Mouse (Mus musculus) embryonic facial prominence, embryonic 11.5 days (tissue): ENCODE measurements around the gene Them7. TPM values are rescaled to one million over a fixed set of nuclear protein-coding genes. Genes with fewer than 3 reads are reported as not detected.
A peak's percentile ranks its signal among the peaks of the same experiment; 100 is the strongest.

Source experiments
- ATAC-seq: fragments of 200-750 bp; cut with Nextera tagmentation; replicated peaks from 2 replicates; pipeline ENCODE4 v1.8.0; 2017; ENCODE audit warnings: low read depth; ENCODE audit not compliant: insufficient number of reproducible peaks, low FRiP score, low TSS enrichment
- DNase-seq: peaks from one replicate; pipeline ENCODE4 v3.0.0-alpha.2; 2015; ENCODE audit warnings: low spot score
- H3K27ac ChIP-seq: fragments of 300-500 bp; sonication (generic); replicated peaks from 2 replicates; pipeline ENCODE4 v1.5.1; 2014; ENCODE audit warnings: mild to moderate bottlenecking, low read depth, low read length, control low read depth
- H3K27me3 ChIP-seq: fragments of 300-500 bp; sonication (generic); 2 replicates; pipeline ENCODE4 v1.6.1; 2014; ENCODE audit warnings: mild to moderate bottlenecking, low read length, moderate library complexity, mixed read lengths; ENCODE audit not compliant: control insufficient read depth, insufficient read depth
- H3K36me3 ChIP-seq: fragments of 300-500 bp; sonication (generic); replicated peaks from 2 replicates; pipeline ENCODE4 v1.6.1; 2014; ENCODE audit warnings: low read depth, mild to moderate bottlenecking, low read length, moderate library complexity, mixed read lengths; ENCODE audit not compliant: control insufficient read depth, insufficient read depth
- H3K4me1 ChIP-seq: fragments of 300-500 bp; sonication (generic); 2 replicates; pipeline ENCODE4 v1.6.1; 2014; ENCODE audit warnings: low read length, mixed read lengths; ENCODE audit not compliant: control insufficient read depth, insufficient read depth
- H3K4me2 ChIP-seq: fragments of 300-500 bp; sonication (generic); 2 replicates; pipeline ENCODE4 v1.6.1; 2014; ENCODE audit warnings: low read depth, mild to moderate bottlenecking, control low read depth, low read length, moderate library complexity
- H3K4me3 ChIP-seq: fragments of 300-500 bp; sonication (generic); 2 replicates; pipeline ENCODE4 v1.5.1; 2014; ENCODE audit warnings: low read depth, low read length, control low read depth
- H3K9ac ChIP-seq: fragments of 300-500 bp; sonication (generic); replicated peaks from 2 replicates; pipeline ENCODE4 v1.6.1; 2014; ENCODE audit warnings: mild to moderate bottlenecking, control low read depth, low read length
- H3K9me3 ChIP-seq: fragments of 300-500 bp; sonication (generic); replicated peaks from 2 replicates; pipeline ENCODE4 v1.6.1; 2016; ENCODE audit warnings: mild to moderate bottlenecking, low read length, inconsistent platforms, mixed read lengths; ENCODE audit not compliant: control insufficient read depth
- WGBS: fragments of 180-500 bp; shearing (Covaris S2); extraction: QIAGEN DNeasy Blood & Tissue Kit; methylation state at CpG from one replicate; pipeline ENCODE4 v1.1.7; 2014; 5-methylcytosine and 5-hydroxymethylcytosine counted together
- polyA plus RNA-seq: library from polyadenylated mRNA; unstranded; fragments of >200 nt; fragmentation: Nextera tagmentation; extraction: Ambion mirVana; gene quantifications from 2 replicates; pipeline ENCODE4 v1.2.1, GENCODE M21; 2014

Gene Them7
- polyA plus RNA-seq, 1 experiment from 2014 or later = 0.49 TPM

DNA sequence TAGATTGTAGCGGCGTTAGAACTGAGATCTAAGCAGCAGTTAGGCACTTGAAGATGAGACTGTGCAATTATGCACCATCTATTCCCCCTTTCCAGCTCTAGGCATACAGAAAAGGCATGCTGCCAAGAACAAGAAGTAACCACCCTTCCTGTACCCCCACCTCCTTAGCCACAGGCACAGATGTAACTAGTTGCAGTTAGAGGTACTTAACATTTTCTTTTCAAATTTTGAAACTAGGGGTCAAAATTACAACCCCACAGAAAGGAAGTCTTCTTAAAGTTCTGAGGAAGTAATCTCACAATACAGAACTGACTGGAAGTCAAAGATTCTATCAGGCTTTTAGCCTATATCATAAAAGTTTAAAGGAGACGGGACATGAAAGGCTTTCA, 861 bp downstream of the Them7 start:
- DNase-seq (no peak), ATAC-seq (no peak)
- Histone ChIP-seq H3K36me3 (no peaks in the 10 kb centered on the region), H3K27ac (no peak overlapping the region), H3K27me3 (no peaks in the 10 kb centered on the region), H3K4me2 (peak overlapping the region; percentile 80; the same call in 1 of the 2 replicates), H3K4me3 (no peak overlapping the region), H3K4me1 (no peaks in the 10 kb centered on the region), H3K9ac (no peak overlapping the region), H3K9me3 (no peaks in the 10 kb centered on the region)
- 40% methylated on average over 3 of the region's 3 CpGs for WGBS

GRCm38 (mm10) chr2:105226297-105226958, 2.3 kb downstream of the Them7 start:
- Histone ChIP-seq H3K9ac (no peak overlapping the region), H3K36me3 (no peaks in the 10 kb centered on the region), H3K9me3 (no peaks in the 10 kb centered on the region), H3K27ac (no peak overlapping the region), H3K4me2 (no peak overlapping the region), H3K27me3 (no peaks in the 10 kb centered on the region), H3K4me1 (no peaks in the 10 kb centered on the region), H3K4me3 (no peak overlapping the region)
- ATAC-seq (no peak), DNase-seq (no peak)
- 51% methylated on average over 7 of the region's 7 CpGs for WGBS

- Histone ChIP-seq H3K9ac (no peak overlapping the region), H3K4me2 (no peak overlapping the region), H3K4me3 (no peak overlapping the region), H3K4me1 (no peaks in the 10 kb centered on the region), H3K27me3 (no peaks in the 10 kb centered on the region), H3K9me3 (no peaks in the 10 kb centered on the region), H3K36me3 (no peaks in the 10 kb centered on the region), H3K27ac (no peak overlapping the region)
- ATAC-seq (no peak), DNase-seq (no peak)
- 77% methylated on average over 2 of the region's 2 CpGs for WGBS
These were observed 4.3 kb downstream of the Them7 start for GRCm38 (mm10) chr2:105228416-105228815.

DNA sequence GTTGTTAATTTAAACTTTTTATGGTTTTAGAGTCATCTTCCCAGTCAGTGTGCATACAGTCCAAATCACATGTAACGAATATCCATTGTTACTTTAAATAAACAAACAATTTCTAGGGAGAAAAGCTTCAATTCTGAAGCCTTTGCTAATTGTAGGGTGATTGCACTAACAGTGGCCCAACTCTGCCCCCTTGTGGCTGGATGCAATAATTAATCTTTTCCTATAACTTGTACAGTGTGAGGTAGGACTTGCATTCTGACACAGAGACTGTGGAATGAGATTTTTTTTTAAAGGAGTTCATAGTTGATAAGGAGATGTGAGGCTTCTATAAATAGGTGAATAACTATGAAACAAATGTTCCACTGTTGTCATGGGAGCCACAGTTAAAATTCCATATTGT, 6.2 kb downstream of the Them7 start:
- no peaks in the 10 kb centered on the region for H3K9me3 ChIP-seq
- no peaks in the 10 kb centered on the region for H3K36me3 ChIP-seq
- DNase-seq (peak; percentile 86), ATAC-seq (0 out of 2 replicates have a peak, but pooled peaks have one; percentile 3)
- H3K9ac ChIP-seq = no peak overlapping the region
- no peaks in the 10 kb centered on the region for H3K4me1 ChIP-seq
- H3K27ac ChIP-seq = no peak overlapping the region
- no peak overlapping the region for H3K4me2 ChIP-seq
- 0% methylated on average over 1 of the region's 1 CpGs for whole genome bisulfite sequencing
- H3K27me3 ChIP-seq = no peaks in the 10 kb centered on the region
- no peak overlapping the region for H3K4me3 ChIP-seq

- H3K4me3 ChIP-seq = no peak overlapping the region
- peak; percentile 57 for DNase-seq
- WGBS = 48% methylated on average over 4 of the region's 4 CpGs
- H3K9me3 ChIP-seq = no peaks in the 10 kb centered on the region
- no peak for ATAC-seq
- no peak overlapping the region for H3K27ac ChIP-seq
- no peak overlapping the region for H3K9ac ChIP-seq
- no peaks in the 10 kb centered on the region for H3K27me3 ChIP-seq
- no peak overlapping the region for H3K4me2 ChIP-seq
- no peaks in the 10 kb centered on the region for H3K36me3 ChIP-seq
- H3K4me1 ChIP-seq = no peaks in the 10 kb centered on the region; the same call in 1 of the 2 replicates
These were observed 8.3 kb downstream of the Them7 start for GRCm38 (mm10) chr2:105232386-105232785.

GRCm38 (mm10) chr2:105234278-105234677, 10.2 kb downstream of the Them7 start:
- Histone ChIP-seq H3K4me1 (no peaks in the 10 kb centered on the region; the same call in 1 of the 2 replicates), H3K4me3 (no peak overlapping the region), H3K36me3 (no peaks in the 10 kb centered on the region), H3K27ac (no peak overlapping the region), H3K9ac (no peak overlapping the region), H3K27me3 (no peaks in the 10 kb centered on the region), H3K9me3 (no peaks in the 10 kb centered on the region), H3K4me2 (no peak overlapping the region)
- ATAC-seq = no peak
- WGBS = 68% methylated on average over 6 of the region's 6 CpGs
- no peak for DNase-seq

DNA sequence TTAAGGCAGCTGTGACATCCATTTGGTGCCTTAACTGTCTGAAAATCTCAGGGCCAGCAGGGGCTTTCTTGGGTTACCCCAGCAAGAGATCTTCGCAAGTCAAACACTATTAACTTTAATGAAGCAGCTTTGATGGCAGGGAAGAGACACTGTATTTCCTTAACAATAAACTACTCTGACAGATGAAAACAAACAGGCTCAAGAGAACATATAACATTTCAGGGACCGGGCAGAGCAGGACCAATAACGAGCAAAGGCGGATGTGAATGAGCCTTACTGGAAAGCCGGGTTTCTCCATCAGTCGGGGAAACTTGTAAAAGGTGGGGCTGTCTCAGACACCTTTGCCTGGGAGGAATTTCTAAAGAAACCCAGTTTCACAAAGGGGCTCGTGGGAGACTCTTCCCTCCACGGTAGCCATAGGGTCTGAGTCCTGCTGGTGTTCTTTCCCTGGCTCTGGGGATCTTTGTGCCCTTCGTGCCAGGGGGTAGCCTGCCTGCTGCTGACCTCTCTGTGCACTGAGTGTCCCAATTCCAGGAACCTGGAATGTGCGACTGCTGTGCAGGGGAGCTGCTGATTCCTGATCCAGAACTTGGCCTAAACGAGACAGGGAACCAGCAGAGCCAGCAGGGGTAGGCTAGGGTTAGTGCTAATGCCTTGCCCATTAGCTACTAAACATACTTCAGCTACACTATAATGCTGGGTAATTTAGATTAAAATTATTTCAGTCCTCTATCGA, 11.4 kb downstream of the Them7 start:
- H3K9ac ChIP-seq = no peak overlapping the region
- no peaks in the 10 kb centered on the region for H3K9me3 ChIP-seq
- H3K4me2 ChIP-seq = no peak overlapping the region
- H3K27me3 ChIP-seq = no peaks in the 10 kb centered on the region
- no peak overlapping the region for H3K4me3 ChIP-seq
- WGBS = 43% methylated on average over 12 of the region's 12 CpGs
- no peaks in the 10 kb centered on the region; the same call in 1 of the 2 replicates for H3K4me1 ChIP-seq
- no peak overlapping the region for H3K27ac ChIP-seq
- DNase-seq (no peak), ATAC-seq (no peak)
- H3K36me3 ChIP-seq = no peaks in the 10 kb centered on the region

DNA sequence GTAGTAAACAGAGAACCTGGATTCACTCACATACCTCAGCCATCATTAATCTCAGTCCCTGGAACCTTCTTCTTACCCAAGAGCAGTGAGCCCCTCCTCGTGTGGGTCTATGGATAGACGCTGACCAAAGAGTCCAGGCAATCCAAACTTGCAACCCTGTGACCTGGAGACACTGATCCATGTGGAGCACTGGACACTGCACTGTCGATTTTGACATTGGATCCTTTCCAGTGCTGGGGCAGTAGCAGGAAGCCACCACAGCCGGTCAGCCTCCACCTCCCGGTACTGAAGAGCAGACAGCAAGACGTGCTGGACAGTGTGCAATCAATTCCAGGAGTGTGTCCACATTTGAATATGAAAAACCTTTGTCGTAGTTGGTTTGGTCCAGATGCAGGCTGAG, 13.3 kb downstream of the Them7 start:
- Histone ChIP-seq H3K9me3 (no peaks in the 10 kb centered on the region), H3K9ac (no peak overlapping the region), H3K4me3 (no peak overlapping the region), H3K4me2 (no peak overlapping the region), H3K27me3 (no peaks in the 10 kb centered on the region), H3K36me3 (no peaks in the 10 kb centered on the region), H3K27ac (no peak overlapping the region), H3K4me1 (no peaks in the 10 kb centered on the region; the same call in 1 of the 2 replicates)
- no peak for ATAC-seq
- WGBS = 64% methylated on average over 7 of the region's 7 CpGs
- no peak for DNase-seq
